Mouse (Mus musculus) heart, embryonic 12.5 days (tissue): ENCODE measurements at regions not wholly inside any gene's neighbourhood (a gene's known extent, or its start where the extent isn't known, plus 50 kb on each side); places are given as distances from the start of the nearest gene placed in this dataset.

ENCODE experiments used
- ATAC-seq: fragments of 200-750 bp; cut with Nextera tagmentation; 2 replicates; pipeline ENCODE4 v1.8.0; 2017; ENCODE audit warnings: moderate TSS enrichment, moderate library complexity; ENCODE audit not compliant: insufficient number of reproducible peaks, low FRiP score
- H3K27ac ChIP-seq: fragments of 300-500 bp; sonication (generic); 2 replicates; pipeline ENCODE4 v1.5.1; 2016; ENCODE audit warnings: mild to moderate bottlenecking, moderate library complexity; ENCODE audit not compliant: poor library complexity, severe bottlenecking
- H3K27me3 ChIP-seq: fragments of 300-500 bp; sonication (generic); replicated peaks from 2 replicates; pipeline ENCODE4 v1.6.1; 2016; ENCODE audit warnings: mild to moderate bottlenecking, moderate library complexity
- H3K36me3 ChIP-seq: fragments of 300-500 bp; sonication (generic); 2 replicates; pipeline ENCODE4 v1.6.1; 2016; ENCODE audit warnings: mild to moderate bottlenecking, moderate library complexity
- H3K4me1 ChIP-seq: fragments of 300-500 bp; sonication (generic); replicated peaks from 2 replicates; pipeline ENCODE4 v1.6.1; 2016; ENCODE audit warnings: mild to moderate bottlenecking
- H3K4me2 ChIP-seq: fragments of 300-500 bp; sonication (generic); 2 replicates; pipeline ENCODE4 v1.6.1; 2016; ENCODE audit warnings: mild to moderate bottlenecking, moderate library complexity
- H3K4me3 ChIP-seq: fragments of 300-500 bp; sonication (generic); 2 replicates; pipeline ENCODE4 v1.5.1; 2016; ENCODE audit warnings: mild to moderate bottlenecking
- H3K9ac ChIP-seq: fragments of 300-500 bp; sonication (generic); 2 replicates; pipeline ENCODE4 v1.6.1; 2016; ENCODE audit warnings: mild to moderate bottlenecking, moderate library complexity
- H3K9me3 ChIP-seq: fragments of 300-500 bp; sonication (generic); replicated peaks from 2 replicates; pipeline ENCODE4 v1.6.1; 2016; ENCODE audit warnings: mild to moderate bottlenecking, moderate library complexity
- WGBS: fragments of 180-500 bp; shearing (Covaris S2); methylation state at CpG from one replicate; pipeline ENCODE4 v1.1.7; 2016; 5-methylcytosine and 5-hydroxymethylcytosine counted together

- no peak overlapping the region for H3K4me2 ChIP-seq
- no peaks in the 10 kb centered on the region for H3K36me3 ChIP-seq
- no peaks in the 10 kb centered on the region for H3K27me3 ChIP-seq
- no peak overlapping the region for H3K4me3 ChIP-seq
- H3K4me1 ChIP-seq = peaks cover 7% of the 10 kb centered on the region; the same call in 1 of the 2 replicates
- no peak for ATAC-seq
- H3K9ac ChIP-seq = no peak overlapping the region
- H3K27ac ChIP-seq = no peak overlapping the region
- no peaks in the 10 kb centered on the region for H3K9me3 ChIP-seq
- WGBS = 63% methylated on average over 6 of the region's 6 CpGs
Observed at GRCm38 (mm10) chr6:143633710-143634109, 466.7 kb downstream of the Etnk1 start.

GRCm38 (mm10) chr6:143634334-143634733 is 467.3 kb downstream of the Etnk1 start:
- H3K9ac ChIP-seq = no peak overlapping the region
- no peak overlapping the region for H3K4me2 ChIP-seq
- H3K4me3 ChIP-seq = no peak overlapping the region
- H3K4me1 ChIP-seq = peaks cover 7% of the 10 kb centered on the region; the same call in 1 of the 2 replicates
- H3K9me3 ChIP-seq = no peaks in the 10 kb centered on the region
- H3K27me3 ChIP-seq = no peaks in the 10 kb centered on the region
- H3K36me3 ChIP-seq = no peaks in the 10 kb centered on the region
- no peak for ATAC-seq
- WGBS = 81% methylated on average over 10 of the region's 10 CpGs
- H3K27ac ChIP-seq = no peak overlapping the region

- Histone ChIP-seq H3K4me1 (peaks cover 7% of the 10 kb centered on the region; the same call in 1 of the 2 replicates), H3K9ac (no peak overlapping the region), H3K4me3 (no peak overlapping the region), H3K27ac (no peak overlapping the region), H3K4me2 (no peak overlapping the region), H3K27me3 (no peaks in the 10 kb centered on the region), H3K36me3 (no peaks in the 10 kb centered on the region), H3K9me3 (no peaks in the 10 kb centered on the region)
- no peak for ATAC-seq
- 81% methylated on average over 2 of the region's 2 CpGs for WGBS
Observed at GRCm38 (mm10) chr6:143635043-143635442, 468.0 kb downstream of the Etnk1 start.

- no peaks in the 10 kb centered on the region for H3K27me3 ChIP-seq
- ATAC-seq = no peak
- no peak overlapping the region for H3K9ac ChIP-seq
- H3K4me1 ChIP-seq = no peaks in the 10 kb centered on the region
- no peak overlapping the region for H3K4me2 ChIP-seq
- H3K27ac ChIP-seq = no peak overlapping the region
- H3K9me3 ChIP-seq = no peaks in the 10 kb centered on the region
- H3K36me3 ChIP-seq = no peaks in the 10 kb centered on the region
- H3K4me3 ChIP-seq = no peak overlapping the region
- WGBS = 71% methylated on average over 5 of the region's 5 CpGs
Observed at GRCm38 (mm10) chr6:143640652-143641051, 473.6 kb downstream of the Etnk1 start.

- no peak overlapping the region for H3K9ac ChIP-seq
- H3K27ac ChIP-seq = no peak overlapping the region
- WGBS = 75% methylated on average over 3 of the region's 3 CpGs
- H3K4me3 ChIP-seq = no peak overlapping the region
- no peak overlapping the region for H3K4me2 ChIP-seq
- no peaks in the 10 kb centered on the region for H3K36me3 ChIP-seq
- H3K4me1 ChIP-seq = no peaks in the 10 kb centered on the region
- no peaks in the 10 kb centered on the region for H3K27me3 ChIP-seq
- no peak for ATAC-seq
- H3K9me3 ChIP-seq = no peaks in the 10 kb centered on the region
Observed at GRCm38 (mm10) chr6:143642052-143642451, 475.0 kb downstream of the Etnk1 start.

GRCm38 (mm10) chr6:143645989-143646388 is 479.0 kb downstream of the Etnk1 start:
- ATAC-seq = no peak
- WGBS = 77% methylated on average over 4 of the region's 4 CpGs

GRCm38 (mm10) chr6:143648501-143648900 is 481.5 kb downstream of the Etnk1 start:
- no peaks in the 10 kb centered on the region for H3K36me3 ChIP-seq
- ATAC-seq = no peak
- no peak overlapping the region for H3K9ac ChIP-seq
- H3K4me1 ChIP-seq = no peaks in the 10 kb centered on the region
- no peak overlapping the region for H3K27ac ChIP-seq
- no peak overlapping the region for H3K4me2 ChIP-seq
- no peaks in the 10 kb centered on the region for H3K27me3 ChIP-seq
- peaks cover 8% of the 10 kb centered on the region; the same call in 1 of the 2 replicates for H3K9me3 ChIP-seq
- H3K4me3 ChIP-seq = no peak overlapping the region
- WGBS = 81% methylated on average over 3 of the region's 3 CpGs

More at GRCm38 (mm10) chr6:143645989-143646388, 479.0 kb downstream of the Etnk1 start:
- Histone ChIP-seq H3K36me3 (no peaks in the 10 kb centered on the region), H3K27me3 (no peaks in the 10 kb centered on the region), H3K4me3 (no peak overlapping the region), H3K9me3 (no peaks in the 10 kb centered on the region), H3K9ac (no peak overlapping the region), H3K4me1 (no peaks in the 10 kb centered on the region), H3K27ac (no peak overlapping the region), H3K4me2 (no peak overlapping the region)

GRCm38 (mm10) chr6:143656576-143656975 is 489.6 kb downstream of the Etnk1 start:
- ATAC-seq = no peak
- no peak overlapping the region for H3K9ac ChIP-seq
- 0 out of 2 replicates have a peak, but pooled peaks cover 6% of the 10 kb centered on the region for H3K4me1 ChIP-seq
- no peaks in the 10 kb centered on the region for H3K36me3 ChIP-seq
- H3K27ac ChIP-seq = no peak overlapping the region
- 72% methylated on average over 5 of the region's 5 CpGs for WGBS
- no peaks in the 10 kb centered on the region for H3K27me3 ChIP-seq
- peaks cover 10% of the 10 kb centered on the region; the same call in 1 of the 2 replicates for H3K9me3 ChIP-seq
- H3K4me3 ChIP-seq = no peak overlapping the region
- no peak overlapping the region for H3K4me2 ChIP-seq

- Histone ChIP-seq H3K4me3 (no peak overlapping the region), H3K4me1 (0 out of 2 replicates have a peak, but pooled peaks cover 6% of the 10 kb centered on the region), H3K27ac (no peak overlapping the region), H3K9me3 (no peaks in the 10 kb centered on the region), H3K4me2 (no peak overlapping the region), H3K9ac (no peak overlapping the region), H3K27me3 (no peaks in the 10 kb centered on the region), H3K36me3 (no peaks in the 10 kb centered on the region)
- WGBS = 68% methylated on average over 3 of the region's 3 CpGs
- no peak for ATAC-seq
Observed at GRCm38 (mm10) chr6:143660837-143661236, 493.8 kb downstream of the Etnk1 start.

- WGBS = 87% methylated on average over 7 of the region's 7 CpGs
- H3K9ac ChIP-seq = no peak overlapping the region
- H3K27me3 ChIP-seq = no peaks in the 10 kb centered on the region
- ATAC-seq = no peak
- H3K9me3 ChIP-seq = 0 out of 2 replicates have a peak, but pooled peaks cover 3% of the 10 kb centered on the region
- H3K4me2 ChIP-seq = no peak overlapping the region
- H3K27ac ChIP-seq = no peak overlapping the region
- H3K36me3 ChIP-seq = no peaks in the 10 kb centered on the region
- 0 out of 2 replicates have a peak, but pooled peaks cover 6% of the 10 kb centered on the region for H3K4me1 ChIP-seq
- H3K4me3 ChIP-seq = no peak overlapping the region
Observed at GRCm38 (mm10) chr6:143663306-143663705, 496.3 kb downstream of the Etnk1 start.

GRCm38 (mm10) chr6:143665374-143665773 is 498.4 kb downstream of the Etnk1 start:
- H3K36me3 ChIP-seq = no peaks in the 10 kb centered on the region
- no peak overlapping the region for H3K4me3 ChIP-seq
- H3K9me3 ChIP-seq = 0 out of 2 replicates have a peak, but pooled peaks cover 3% of the 10 kb centered on the region
- no peak for ATAC-seq
- H3K27ac ChIP-seq = no peak overlapping the region
- H3K4me2 ChIP-seq = no peak overlapping the region
- 0 out of 2 replicates have a peak, but pooled peaks cover 6% of the 10 kb centered on the region for H3K4me1 ChIP-seq
- whole genome bisulfite sequencing = 85% methylated on average over 12 of the region's 12 CpGs
- no peaks in the 10 kb centered on the region for H3K27me3 ChIP-seq
- no peak overlapping the region for H3K9ac ChIP-seq

- no peak overlapping the region for H3K9ac ChIP-seq
- 0 out of 2 replicates have a peak, but pooled peaks cover 3% of the 10 kb centered on the region for H3K9me3 ChIP-seq
- no peak overlapping the region for H3K4me3 ChIP-seq
- H3K27me3 ChIP-seq = no peaks in the 10 kb centered on the region
- H3K36me3 ChIP-seq = no peaks in the 10 kb centered on the region
- H3K27ac ChIP-seq = no peak overlapping the region
- ATAC-seq = no peak
- 29% methylated on average over 4 of the region's 4 CpGs for WGBS
- H3K4me2 ChIP-seq = no peak overlapping the region
- no peaks in the 10 kb centered on the region for H3K4me1 ChIP-seq
Observed at GRCm38 (mm10) chr6:143668551-143668950, 501.5 kb downstream of the Etnk1 start.
